Mouse (Mus musculus) kidney, adult 2 months (tissue): ENCODE results near the gene Plcb1.

Experiments used
- CTCF ChIP-seq: fragments of 200-500 bp; conservative IDR thresholded peaks from 2 replicates; pipeline ENCODE4 v1.5.1; 2011; ENCODE audit warnings: low read depth, mild to moderate bottlenecking, control low read depth, low read length, moderate library complexity, mixed read lengths; ENCODE audit not compliant: insufficient read depth, insufficient read length
- POLR2A ChIP-seq: fragments of 200-500 bp; IDR thresholded peaks from one replicate; pipeline ENCODE4 v1.6.1; 2011; ENCODE audit warnings: low read depth, low read length, control low read depth

- TF ChIP-seq CTCF (no peak), POLR2A (no peak)
These were observed 243.8 kb downstream of the Plcb1 start for GRCm38 (mm10) chr2:135029700-135030099.
